Mouse (Mus musculus) E14TG2a.4 (cell line): ENCODE results near the gene Mlxip.

ENCODE experiments used
- CTCF ChIP-seq: conservative IDR thresholded peaks from 2 replicates; pipeline ENCODE4 v1.5.1; 2014; ENCODE audit warnings: low read length
- POU5F1 ChIP-seq: IDR thresholded peaks from 2 replicates; pipeline ENCODE4 v1.6.1; 2014; ENCODE audit warnings: low read length, borderline replicate concordance

- TF ChIP-seq CTCF (no peak), POU5F1 (no peak)
Observed at GRCm38 (mm10) chr5:123393786-123394302, 754 bp upstream of the Mlxip start.
